14 mouse cellular contexts compared by ENCODE assay signal in the genomic region with DNA sequence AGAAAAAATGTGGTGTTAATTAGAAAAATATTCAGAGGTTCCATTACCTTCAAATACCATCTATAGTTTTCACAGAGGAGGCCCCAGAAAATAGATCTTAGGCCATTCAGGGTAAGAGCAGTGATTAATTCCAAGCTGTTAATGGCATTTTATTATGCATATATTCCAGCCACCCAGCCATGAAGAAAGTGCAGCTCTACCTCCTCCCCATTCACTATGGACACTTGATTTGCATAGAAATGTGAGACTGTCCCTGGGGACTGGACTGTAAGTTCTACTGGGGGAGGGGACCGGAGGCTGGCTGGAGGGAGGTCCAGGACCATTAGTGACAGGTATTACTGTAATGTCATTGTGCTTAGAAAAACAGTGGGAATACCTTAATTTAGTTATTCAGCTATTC.
"Had no signal": no experiment of that assay in that cellular context is flagged by ENCODE, and none has a peak within 500 bp of the region (broad histone marks: within the 10 kb centered on the region; RNA-seq: fewer than 3 reads in every experiment).

No protein-coding gene starts in this region.

- DNase-seq: kidney, postnatal 10 days; lung, embryonic 14.5 days; lung, postnatal 10 days; retina, postnatal 1 day; right cerebral cortex, postnatal 4 days; spleen, adult 18-20 months; thymus, adult 18-20 months; thymus, postnatal 14 days had no signal

- H3K27me3 ChIP-seq: midbrain, embryonic 15.5 days had no signal

- ATAC-seq: inflammation-experienced regulatory T-cells, adult 6 months; intestine, postnatal 0 days; liver, embryonic 12.5 days; midbrain, embryonic 15.5 days had no signal

- H3K9ac ChIP-seq: liver, embryonic 12.5 days; lung, embryonic 14.5 days; midbrain, embryonic 15.5 days had no signal

- H3K4me1 ChIP-seq: midbrain, embryonic 15.5 days had no signal

- H3K9me3 ChIP-seq: limb, embryonic 10.5 days; liver, embryonic 12.5 days; midbrain, embryonic 15.5 days had no signal

- H3K4me3 ChIP-seq: left cerebral cortex, adult 2 months; limb, embryonic 10.5 days; liver, embryonic 12.5 days; midbrain, embryonic 15.5 days had no signal

- H3K27ac ChIP-seq: left cerebral cortex, adult 2 months; limb, embryonic 10.5 days; liver, embryonic 12.5 days; midbrain, embryonic 15.5 days had no signal

- H3K4me2 ChIP-seq: liver, embryonic 12.5 days; lung, embryonic 14.5 days; midbrain, embryonic 15.5 days had no signal

- H3K36me3 ChIP-seq: limb, embryonic 10.5 days; liver, embryonic 12.5 days; midbrain, embryonic 15.5 days had no signal
